ENCODE assay signal across 8 mouse cellular contexts in the genomic region with DNA sequence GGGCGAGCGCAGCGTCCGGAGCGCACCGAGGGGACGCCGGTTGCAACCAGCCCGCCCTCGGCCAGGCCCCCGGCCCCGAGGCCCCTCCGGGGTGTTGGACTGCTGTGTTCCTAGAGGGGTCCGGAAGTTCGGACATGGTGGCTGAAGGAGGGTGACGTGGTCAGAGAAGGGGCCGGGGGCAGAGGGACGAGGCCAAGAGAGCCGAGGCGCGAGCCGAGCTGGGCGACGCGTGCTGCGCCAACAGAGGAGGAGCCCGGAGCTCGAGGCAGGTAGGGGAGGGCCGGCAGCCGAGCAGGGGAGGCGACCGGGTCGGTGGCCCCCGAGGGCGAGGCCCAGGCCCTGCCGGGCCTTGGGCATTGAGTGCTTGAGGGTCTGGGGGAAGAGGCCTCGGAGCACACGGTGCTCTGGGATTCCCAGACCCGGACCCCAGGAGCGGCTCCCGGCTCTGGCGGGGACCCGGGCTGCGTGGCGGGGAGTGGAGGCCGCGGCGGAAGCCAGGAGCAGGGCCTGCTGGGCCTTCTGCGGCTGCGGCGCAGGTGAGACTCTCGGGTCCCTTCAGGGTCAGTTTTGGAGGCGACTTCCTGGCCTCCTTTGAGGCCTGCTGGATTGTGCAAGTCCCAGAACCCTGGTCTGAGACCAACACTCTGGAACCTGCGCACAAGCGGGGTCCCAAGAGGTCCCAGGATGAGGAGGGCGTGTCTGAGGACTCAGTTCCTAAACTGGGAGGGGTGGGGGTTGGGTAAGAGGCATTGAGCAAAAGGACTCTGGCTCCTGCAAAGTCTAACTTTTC. TPM values are rescaled to one million over a fixed set of nuclear protein-coding genes. Genes with fewer than 3 reads are reported as not detected.
DNase-seq lines count a peak whose midpoint lies in the region; ATAC-seq lines count a peak whose summit lies in the region.

No protein-coding gene starts in this region.

- peak; percentile 27 for ATAC-seq in heart, embryonic 12.5 days (ENCODE audit: insufficient number of reproducible peaks, low FRiP score)
- ATAC-seq in hindbrain, embryonic 15.5 days (ENCODE audit: low FRiP score, low read depth) = peak; percentile 19; the same call in 1 of the 2 replicates

- H3K4me2 ChIP-seq in heart, embryonic 12.5 days = peak overlapping the region; percentile 79
- H3K4me2 ChIP-seq in hindbrain, embryonic 15.5 days = peak overlapping the region; percentile 49

- H3K27me3 ChIP-seq in heart, embryonic 12.5 days (replicated peaks) = peaks cover 94% of the 10 kb centered on the region
- H3K27me3 ChIP-seq in hindbrain, embryonic 15.5 days = peaks cover 89% of the 10 kb centered on the region

- DNase-seq in heart, adult 9 months (ENCODE audit: low spot score in 2 of 2) = no peak
- peak; percentile 51 for DNase-seq in embryo, embryonic 11 days
- DNase-seq in neural tube, embryonic 10.5 days (ENCODE audit: extremely low spot score, low spot score) = peak; percentile 67
- DNase-seq in right cerebral cortex, postnatal 10 days (ENCODE audit: low spot score in 2 of 2) = no peak
- no peak for DNase-seq in cerebellum, adult 11 months
- DNase-seq in left cerebral cortex, adult 8-10 months (ENCODE audit: low spot score in 2 of 2) = no peak

- no peak overlapping the region for H3K27ac ChIP-seq in heart, embryonic 12.5 days (ENCODE audit: poor library complexity, severe bottlenecking)
- no peak overlapping the region for H3K27ac ChIP-seq in hindbrain, embryonic 15.5 days (replicated peaks)

- 0 out of 2 replicates have a peak overlapping the region, but pooled peaks have one; percentile 9 for H3K9ac ChIP-seq in heart, embryonic 12.5 days
- H3K9ac ChIP-seq in hindbrain, embryonic 15.5 days = no peak overlapping the region

- H3K9me3 ChIP-seq in heart, embryonic 12.5 days (replicated peaks) = 0 out of 2 replicates have a peak, but pooled peaks cover 3% of the 10 kb centered on the region
- no peaks in the 10 kb centered on the region for H3K9me3 ChIP-seq in hindbrain, embryonic 15.5 days

- no peaks in the 10 kb centered on the region for H3K36me3 ChIP-seq in heart, embryonic 12.5 days
- H3K36me3 ChIP-seq in hindbrain, embryonic 15.5 days = no peaks in the 10 kb centered on the region

- H3K4me1 ChIP-seq in heart, embryonic 12.5 days (replicated peaks) = peaks cover 37% of the 10 kb centered on the region
- peaks cover 34% of the 10 kb centered on the region for H3K4me1 ChIP-seq in hindbrain, embryonic 15.5 days (replicated peaks)

- 1% methylated on average over 56 of the region's 56 CpGs for WGBS in heart, embryonic 12.5 days
- WGBS in hindbrain, embryonic 15.5 days = 2% methylated on average over 55 of the region's 56 CpGs

- peak overlapping the region; percentile 50 for H3K4me3 ChIP-seq in heart, embryonic 12.5 days
- H3K4me3 ChIP-seq in hindbrain, embryonic 15.5 days = peak overlapping the region; percentile 27

RNA-seq across cellular contexts. Expression of a gene that starts 0.4 kb away (rescaled TPM):
- 0.13 TPM in 1 of 2 replicates, not detected in the other for polyA plus RNA-seq in heart, embryonic 12.5 days (2016; fragmentation: Nextera tagmentation; extraction: Ambion mirVana)
- polyA plus RNA-seq in hindbrain, embryonic 15.5 days (2015; fragmentation: Nextera tagmentation; extraction: Ambion mirVana) = 0.06 and 0.13 TPM in 2 replicates
- 1 to 10 TPM; 1.5 to 3.1 (median 2.1) TPM for total RNA-seq in left cerebral cortex, adult 8-10 months (2022)

Comparison
In these comparisons a context has a peak if more than half of its experiments do, and no peak if none do; other contexts are left out.
1. DNase-seq: peak in embryo, embryonic 11 days (single experiment) and neural tube, embryonic 10.5 days (single experiment); none in heart, adult 9 months (0 of 2), right cerebral cortex, postnatal 10 days (0 of 2), cerebellum, adult 11 months (single experiment) and left cerebral cortex, adult 8-10 months (0 of 2).